22 mouse cellular contexts compared by ENCODE assay signal in the genomic region with DNA sequence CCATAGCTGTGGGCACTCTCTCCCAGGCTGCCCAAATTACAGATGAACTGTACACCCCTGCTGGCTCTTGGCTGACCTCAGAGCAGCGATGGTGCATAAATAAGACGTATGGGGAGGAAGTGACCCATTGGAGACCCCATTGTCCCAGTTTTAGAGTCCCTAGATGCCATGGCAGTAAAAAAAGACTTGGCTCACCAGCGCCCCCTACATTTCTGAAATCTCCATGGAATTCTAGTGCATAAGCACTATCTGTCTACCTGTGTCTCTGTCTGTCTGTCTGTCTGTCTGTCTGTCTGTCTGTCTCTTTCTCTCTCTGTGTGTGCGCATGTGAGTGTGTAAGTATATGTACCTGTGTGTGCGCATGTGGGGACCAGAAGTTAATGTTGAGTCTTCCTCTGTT. TPM values are rescaled to one million over a fixed set of nuclear protein-coding genes. Genes with fewer than 3 reads are reported as not detected.
DNase-seq lines count a peak whose midpoint lies in the region; ATAC-seq and TF ChIP-seq lines count a peak whose summit lies in the region.
"Had no signal": no experiment of that assay in that cellular context is flagged by ENCODE, and none has a peak within 500 bp of the region (broad histone marks: within the 10 kb centered on the region; RNA-seq: fewer than 3 reads in every experiment).

No protein-coding gene starts in this region.

- no peak overlapping the region for H3K9ac ChIP-seq in intestine, postnatal 0 days (ENCODE audit: low read depth, low read length)
- H3K9ac ChIP-seq in intestine, embryonic 15.5 days, result no peak overlapping the region
- no peak overlapping the region for H3K9ac ChIP-seq in lung, postnatal 0 days (replicated peaks; ENCODE audit: low read depth)
- H3K9ac ChIP-seq: hindbrain, embryonic 14.5 days; kidney, embryonic 15.5 days; limb, embryonic 15.5 days; midbrain, embryonic 15.5 days had no signal

- no peaks in the 10 kb centered on the region for H3K36me3 ChIP-seq in intestine, postnatal 0 days (ENCODE audit: control insufficient read depth, insufficient read depth)
- no peaks in the 10 kb centered on the region for H3K36me3 ChIP-seq in intestine, embryonic 15.5 days
- no peaks in the 10 kb centered on the region for H3K36me3 ChIP-seq in lung, postnatal 0 days (ENCODE audit: insufficient read depth, low read length)
- H3K36me3 ChIP-seq: kidney, embryonic 15.5 days; limb, embryonic 15.5 days; midbrain, embryonic 15.5 days had no signal

- TF ChIP-seq CTCF in intestine, postnatal 0 days (IDR thresholded peaks at IDR 0.05; ENCODE audit: low read depth), result peak; percentile 33; the same call in 1 of the 2 replicates
- TF ChIP-seq CTCF in lung, postnatal 0 days (IDR thresholded peaks at IDR 0.05), result peak; percentile 31; the same call in 1 of the 2 replicates

- H3K27ac ChIP-seq in intestine, postnatal 0 days (ENCODE audit: low read depth, low read length), result no peak overlapping the region
- no peak overlapping the region for H3K27ac ChIP-seq in intestine, embryonic 15.5 days
- H3K27ac ChIP-seq in lung, postnatal 0 days (ENCODE audit: low read length), result no peak overlapping the region
- H3K27ac ChIP-seq: hindbrain, embryonic 14.5 days; kidney, embryonic 15.5 days; limb, embryonic 15.5 days; midbrain, embryonic 15.5 days had no signal

- TF ChIP-seq EP300 in lung, postnatal 0 days (IDR thresholded peaks at IDR 0.05), result no peak

- H3K4me2 ChIP-seq in intestine, postnatal 0 days (replicated peaks; ENCODE audit: low read depth), result no peak overlapping the region
- H3K4me2 ChIP-seq in intestine, embryonic 15.5 days (replicated peaks), result no peak overlapping the region
- H3K4me2 ChIP-seq in lung, postnatal 0 days (replicated peaks; ENCODE audit: low read depth, low read length), result no peak overlapping the region
- H3K4me2 ChIP-seq: hindbrain, embryonic 14.5 days; kidney, embryonic 15.5 days; limb, embryonic 15.5 days; midbrain, embryonic 15.5 days had no signal

- 68% methylated on average over 5 of the region's 5 CpGs for WGBS in intestine, postnatal 0 days
- 80% methylated on average over 5 of the region's 5 CpGs for WGBS in intestine, embryonic 15.5 days
- WGBS in lung, postnatal 0 days, result 73% methylated on average over 5 of the region's 5 CpGs

- no peaks in the 10 kb centered on the region for H3K27me3 ChIP-seq in intestine, postnatal 0 days (replicated peaks; ENCODE audit: control insufficient read depth, insufficient read depth, low read length)
- H3K27me3 ChIP-seq in intestine, embryonic 15.5 days (replicated peaks), result no peaks in the 10 kb centered on the region
- H3K27me3 ChIP-seq in lung, postnatal 0 days (replicated peaks; ENCODE audit: insufficient read depth, low read length), result no peaks in the 10 kb centered on the region
- H3K27me3 ChIP-seq: limb, embryonic 15.5 days; midbrain, embryonic 15.5 days had no signal

- H3K9me3 ChIP-seq in intestine, postnatal 0 days (ENCODE audit: control insufficient read depth), result no peaks in the 10 kb centered on the region
- H3K9me3 ChIP-seq in intestine, embryonic 15.5 days, result no peaks in the 10 kb centered on the region
- no peaks in the 10 kb centered on the region for H3K9me3 ChIP-seq in lung, postnatal 0 days (ENCODE audit: low read length)
- H3K9me3 ChIP-seq: kidney, embryonic 15.5 days; limb, embryonic 15.5 days; midbrain, embryonic 15.5 days had no signal

- no peak for DNase-seq in lung, postnatal 0 days (ENCODE audit: low spot score)
- DNase-seq in lung, postnatal 4 days, result no peak
- peak; percentile 25 for DNase-seq in induced T-regulatory cell, adult 2 months (ENCODE audit: low read depth)
- no peak for DNase-seq in neural tube, embryonic 10.5 days (ENCODE audit: extremely low spot score, low spot score)
- DNase-seq in heart, postnatal 4 days, result no peak
- DNase-seq: cerebellum, adult 11-12 months; cerebellum, postnatal 14 days; gastrocnemius, postnatal 25 days; kidney, postnatal 4 days; layer of hippocampus, adult 9-11 months; left cerebral cortex, postnatal 4 days; lung, adult 18-20 months; thymus, postnatal 25 days had no signal

- H3K4me3 ChIP-seq in intestine, postnatal 0 days (ENCODE audit: low read depth, low read length), result no peak overlapping the region
- no peak overlapping the region for H3K4me3 ChIP-seq in intestine, embryonic 15.5 days (replicated peaks)
- H3K4me3 ChIP-seq in lung, postnatal 0 days (ENCODE audit: low read depth, low read length), result no peak overlapping the region
- H3K4me3 ChIP-seq: kidney, embryonic 15.5 days; limb, embryonic 15.5 days; midbrain, embryonic 15.5 days; myocyte had no signal

- H3K4me1 ChIP-seq in intestine, postnatal 0 days (replicated peaks; ENCODE audit: control insufficient read depth, insufficient read depth, low read length), result no peaks in the 10 kb centered on the region
- no peaks in the 10 kb centered on the region for H3K4me1 ChIP-seq in intestine, embryonic 15.5 days (replicated peaks)
- H3K4me1 ChIP-seq in lung, postnatal 0 days (ENCODE audit: insufficient read depth, low read depth, low read length), result no peaks in the 10 kb centered on the region

- no peak for ATAC-seq in intestine, postnatal 0 days
- ATAC-seq in intestine, embryonic 15.5 days, result no peak
- ATAC-seq in lung, postnatal 0 days, result no peak
- ATAC-seq: intestine, embryonic 16.5 days; midbrain, embryonic 15.5 days had no signal

RNA-seq across cellular contexts. Expression of gene Nxnl2, which starts 39.8 kb away (rescaled TPM):
- 5.0 and 6.1 TPM in 2 replicates for polyA plus RNA-seq in intestine, postnatal 0 days (2015; fragmentation: Nextera tagmentation; extraction: Ambion mirVana)
- 2.1 and 2.3 TPM in 2 replicates for polyA plus RNA-seq in intestine, embryonic 15.5 days (2015; fragmentation: Nextera tagmentation; extraction: Ambion mirVana)
- polyA plus RNA-seq in lung, postnatal 0 days (2015; fragmentation: Nextera tagmentation; extraction: Ambion mirVana), result 1.0 and 1.3 TPM in 2 replicates
- total RNA-seq in heart, postnatal 4 days (2021), result 1 to 10 TPM; 1.6 to 1.7 TPM
- total RNA-seq: gastrocnemius, postnatal 25 days; megakaryocyte-erythroid progenitor cell, adult 5-6 weeks had no signal
- polyA plus RNA-seq: myocyte had no signal
